Mouse (Mus musculus) liver, embryonic 12.5 days (tissue): Measurements from ENCODE around the gene Pfkfb1. TPM values are rescaled to one million over a fixed set of nuclear protein-coding genes. Genes with fewer than 3 reads are reported as not detected.

Source experiments
- ATAC-seq: fragments of 200-750 bp; cut with Nextera tagmentation; 2 replicates; pipeline ENCODE4 v1.8.0; 2017; ENCODE audit warnings: moderate number of reproducible peaks, mild to moderate bottlenecking, moderate library complexity
- H3K27ac ChIP-seq: fragments of 300-500 bp; sonication (generic); 2 replicates; pipeline ENCODE4 v1.5.1; 2016; ENCODE audit warnings: mild to moderate bottlenecking
- H3K27me3 ChIP-seq: fragments of 300-500 bp; sonication (generic); replicated peaks from 2 replicates; pipeline ENCODE4 v1.6.1; 2016; ENCODE audit warnings: mild to moderate bottlenecking, moderate library complexity
- H3K36me3 ChIP-seq: fragments of 300-500 bp; sonication (generic); 2 replicates; pipeline ENCODE4 v1.6.1; 2016; ENCODE audit warnings: mild to moderate bottlenecking, moderate library complexity
- H3K4me1 ChIP-seq: fragments of 300-500 bp; sonication (generic); 2 replicates; pipeline ENCODE4 v1.6.1; 2016
- H3K4me2 ChIP-seq: fragments of 300-500 bp; sonication (generic); 2 replicates; pipeline ENCODE4 v1.6.1; 2016; ENCODE audit warnings: mild to moderate bottlenecking, moderate library complexity
- H3K4me3 ChIP-seq: fragments of 300-500 bp; sonication (generic); 2 replicates; pipeline ENCODE4 v1.5.1; 2016; ENCODE audit warnings: mild to moderate bottlenecking, moderate library complexity
- H3K9ac ChIP-seq: fragments of 300-500 bp; sonication (generic); 2 replicates; pipeline ENCODE4 v1.6.1; 2016; ENCODE audit warnings: mild to moderate bottlenecking, moderate library complexity
- H3K9me3 ChIP-seq: fragments of 300-500 bp; sonication (generic); replicated peaks from 2 replicates; pipeline ENCODE4 v1.6.1; 2016; ENCODE audit warnings: mild to moderate bottlenecking, moderate library complexity
- WGBS: fragments of 180-500 bp; shearing (Covaris S2); methylation state at CpG from one replicate; pipeline ENCODE4 v1.1.7; 2016; ENCODE audit not compliant: insufficient replicate concordance; 5-methylcytosine and 5-hydroxymethylcytosine counted together
- polyA plus RNA-seq: library from polyadenylated mRNA; unstranded; fragments of >200 nt; fragmentation: Nextera tagmentation; extraction: Ambion mirVana; gene quantifications from 2 replicates; pipeline ENCODE4 v1.2.1, GENCODE M21; 2016

The Pfkfb1 gene
- polyA plus RNA-seq, 1 experiment from 2014 or later = 7.1 TPM

GRCm38 (mm10) chrX:150593266-150594035 is 5.4 kb downstream of the Pfkfb1 start:
- Histone ChIP-seq H3K4me1 (peaks cover 35% of the 10 kb centered on the region), H3K4me2 (no peak overlapping the region), H3K27me3 (peaks cover 5% of the 10 kb centered on the region; the same call in 1 of the 2 replicates), H3K9me3 (no peaks in the 10 kb centered on the region), H3K36me3 (no peaks in the 10 kb centered on the region), H3K27ac (no peak overlapping the region), H3K4me3 (no peak overlapping the region), H3K9ac (no peak overlapping the region)
- 82% methylated on average over 12 of the region's 12 CpGs for WGBS
- ATAC-seq = no peak

- Histone ChIP-seq H3K4me2 (peak overlapping the region; percentile 40), H3K9ac (peak overlapping the region; percentile 12; the same call in 1 of the 2 replicates), H3K4me1 (peaks cover 28% of the 10 kb centered on the region), H3K36me3 (no peaks in the 10 kb centered on the region), H3K27ac (peak overlapping the region; percentile 73), H3K27me3 (peaks cover 5% of the 10 kb centered on the region; the same call in 1 of the 2 replicates), H3K9me3 (no peaks in the 10 kb centered on the region), H3K4me3 (no peak overlapping the region)
- WGBS = 52% methylated on average over 3 of the region's 3 CpGs
- peak; percentile 41; the same call in 1 of the 2 replicates for ATAC-seq
Measured at GRCm38 (mm10) chrX:150594176-150594575, 6.1 kb downstream of the Pfkfb1 start.

GRCm38 (mm10) chrX:150595016-150595760 is 7.2 kb downstream of the Pfkfb1 start:
- peak overlapping the region; percentile 40 for H3K4me2 ChIP-seq
- H3K27me3 ChIP-seq = peaks cover 5% of the 10 kb centered on the region; the same call in 1 of the 2 replicates
- H3K9me3 ChIP-seq = no peaks in the 10 kb centered on the region
- peak; percentile 93 for ATAC-seq
- H3K4me3 ChIP-seq = no peak overlapping the region
- peak overlapping the region; percentile 12; the same call in 1 of the 2 replicates for H3K9ac ChIP-seq
- peaks cover 26% of the 10 kb centered on the region for H3K4me1 ChIP-seq
- no peaks in the 10 kb centered on the region for H3K36me3 ChIP-seq
- peak overlapping the region; percentile 73 for H3K27ac ChIP-seq
- 46% methylated on average over 9 of the region's 9 CpGs for WGBS

- no peaks in the 10 kb centered on the region for H3K27me3 ChIP-seq
- H3K9me3 ChIP-seq = no peaks in the 10 kb centered on the region
- H3K4me1 ChIP-seq = peaks cover 21% of the 10 kb centered on the region
- no peak for ATAC-seq
- H3K27ac ChIP-seq = no peak overlapping the region
- H3K36me3 ChIP-seq = no peaks in the 10 kb centered on the region
- 65% methylated on average over 2 of the region's 2 CpGs for WGBS
- H3K4me2 ChIP-seq = no peak overlapping the region
- no peak overlapping the region for H3K9ac ChIP-seq
- H3K4me3 ChIP-seq = no peak overlapping the region
Measured at GRCm38 (mm10) chrX:150598882-150599281, 10.9 kb downstream of the Pfkfb1 start.

GRCm38 (mm10) chrX:150636421-150636820 is 48.4 kb downstream of the Pfkfb1 start:
- ATAC-seq = peak; percentile 80
- H3K4me1 ChIP-seq = peaks cover 7% of the 10 kb centered on the region; the same call in 1 of the 2 replicates

GRCm38 (mm10) chrX:150656122-150656907 is 68.3 kb downstream of the Pfkfb1 start:
- no peak for ATAC-seq
- Histone ChIP-seq H3K4me2 (peak overlapping the region; percentile 53), H3K36me3 (no peaks in the 10 kb centered on the region), H3K27ac (no peak overlapping the region), H3K4me1 (no peaks in the 10 kb centered on the region), H3K27me3 (peaks cover 43% of the 10 kb centered on the region), H3K4me3 (peak overlapping the region; percentile 34), H3K9ac (no peak overlapping the region), H3K9me3 (no peaks in the 10 kb centered on the region)
- WGBS = 36% methylated on average over 29 of the region's 44 CpGs

More at GRCm38 (mm10) chrX:150636421-150636820, 48.4 kb downstream of the Pfkfb1 start:
- no peaks in the 10 kb centered on the region for H3K36me3 ChIP-seq
- no peaks in the 10 kb centered on the region for H3K27me3 ChIP-seq
- no peak overlapping the region for H3K9ac ChIP-seq
- H3K4me2 ChIP-seq = no peak overlapping the region
- H3K27ac ChIP-seq = no peak overlapping the region
- no peaks in the 10 kb centered on the region for H3K9me3 ChIP-seq
- 25% methylated on average over 1 of the region's 1 CpGs for WGBS
- H3K4me3 ChIP-seq = no peak overlapping the region

- WGBS = 19% methylated on average over 37 of the region's 37 CpGs
- ATAC-seq = no peak
- Histone ChIP-seq H3K27ac (no peak within 1 kb of the TSS), H3K4me3 (peak within 1 kb of the TSS; percentile 34), H3K36me3 (no peaks in the 10 kb centered on the region), H3K4me1 (no peaks in the 10 kb centered on the region), H3K9ac (no peak within 1 kb of the TSS), H3K27me3 (peaks cover 45% of the 10 kb centered on the region), H3K4me2 (peak within 1 kb of the TSS; percentile 53), H3K9me3 (no peaks in the 10 kb centered on the region)
Measured at GRCm38 (mm10) chrX:150656908-150657796, 69.1 kb downstream of the Pfkfb1 start, which contains the start of gene Tro. TSS of gene Tro (minus strand) at chrX:150657583.

- Histone ChIP-seq H3K4me2 (no peak overlapping the region), H3K27me3 (peaks cover 46% of the 10 kb centered on the region), H3K36me3 (no peaks in the 10 kb centered on the region), H3K27ac (no peak overlapping the region), H3K4me3 (no peak overlapping the region), H3K9me3 (no peaks in the 10 kb centered on the region), H3K4me1 (no peaks in the 10 kb centered on the region), H3K9ac (no peak overlapping the region)
- WGBS = 66% methylated on average over 3 of the region's 3 CpGs
- ATAC-seq = no peak
Measured at GRCm38 (mm10) chrX:150657797-150658118, 69.7 kb downstream of the Pfkfb1 start.

GRCm38 (mm10) chrX:150662809-150663208 is 74.8 kb downstream of the Pfkfb1 start:
- Histone ChIP-seq H3K4me2 (no peak overlapping the region), H3K9me3 (no peaks in the 10 kb centered on the region), H3K27me3 (peaks cover 14% of the 10 kb centered on the region; the same call in 1 of the 2 replicates), H3K36me3 (no peaks in the 10 kb centered on the region), H3K9ac (no peak overlapping the region), H3K4me3 (no peak overlapping the region), H3K4me1 (no peaks in the 10 kb centered on the region), H3K27ac (no peak overlapping the region)
- 27% methylated on average over 4 of the region's 4 CpGs for WGBS
- ATAC-seq = no peak

GRCm38 (mm10) chrX:150677505-150677904 is 89.5 kb downstream of the Pfkfb1 start:
- Histone ChIP-seq H3K4me3 (no peak overlapping the region), H3K36me3 (no peaks in the 10 kb centered on the region), H3K9ac (no peak overlapping the region), H3K27me3 (no peaks in the 10 kb centered on the region), H3K4me1 (no peaks in the 10 kb centered on the region), H3K9me3 (no peaks in the 10 kb centered on the region), H3K27ac (no peak overlapping the region), H3K4me2 (no peak overlapping the region)
- 33% methylated on average over 1 of the region's 1 CpGs for WGBS
- ATAC-seq = no peak
